In genomic region chr5:36103483-36103882, GRCm38 (mm10) we compare ENCODE assay signal across 25 mouse cellular contexts.
DNase-seq lines count a peak whose midpoint lies in the region; ATAC-seq and TF ChIP-seq lines count a peak whose summit lies in the region.
"Had no signal": no experiment of that assay in that cellular context is flagged by ENCODE, and none has a peak within 500 bp of the region (broad histone marks: within the 10 kb centered on the region; RNA-seq: fewer than 3 reads in every experiment).

No protein-coding gene starts in this region.

- 0 out of 2 replicates have a peak, but pooled peaks have one; percentile 12 for TF ChIP-seq CTCF in forebrain, postnatal 0 days (IDR thresholded peaks at IDR 0.05; ENCODE audit: low read depth)
- peak; percentile 44 for TF ChIP-seq CTCF in liver, embryonic 14.5 days (IDR thresholded peaks at IDR 0.05; ENCODE audit: low read depth)
- peak in 1 of 2 experiments; percentile 25; a peak in 2 of 4 replicates for TF ChIP-seq CTCF in CH12.LX (conservative IDR thresholded peaks at IDR 0.05 in 1 of 2, IDR thresholded peaks at IDR 0.05 in 1 of 2; ENCODE audit: low read depth in 2 of 2, low read length in 2 of 2)

- no peak overlapping the region for H3K9ac ChIP-seq in forebrain, postnatal 0 days
- no peak overlapping the region for H3K9ac ChIP-seq in forebrain, embryonic 11.5 days (ENCODE audit: low read length)
- H3K9ac ChIP-seq in liver, embryonic 14.5 days (replicated peaks) = no peak overlapping the region
- H3K9ac ChIP-seq in CH12.LX (ENCODE audit: insufficient read depth, low read depth) = no peak overlapping the region
- H3K9ac ChIP-seq: embryonic facial prominence, embryonic 15.5 days; heart, embryonic 13.5 days; hindbrain, embryonic 15.5 days; liver, embryonic 13.5 days had no signal

- ATAC-seq in forebrain, postnatal 0 days = no peak
- no peak for ATAC-seq in forebrain, embryonic 11.5 days (replicated peaks; ENCODE audit: low FRiP score)
- ATAC-seq in liver, embryonic 14.5 days (ENCODE audit: insufficient read depth) = no peak
- ATAC-seq: activated CD4-positive, CD25-positive, alpha-beta regulatory T cell, adult 4 months; midbrain, embryonic 16.5 days had no signal

- no peaks in the 10 kb centered on the region for H3K36me3 ChIP-seq in forebrain, postnatal 0 days (ENCODE audit: insufficient read depth)
- H3K36me3 ChIP-seq in forebrain, embryonic 11.5 days (ENCODE audit: control insufficient read depth, insufficient read depth, low read length) = no peaks in the 10 kb centered on the region
- H3K36me3 ChIP-seq in liver, embryonic 14.5 days (replicated peaks; ENCODE audit: control insufficient read depth, insufficient read depth, low read depth) = no peaks in the 10 kb centered on the region
- no peaks in the 10 kb centered on the region for H3K36me3 ChIP-seq in CH12.LX (replicated peaks in 1 of 2; ENCODE audit: control insufficient read depth in 1 of 2, insufficient read depth in 1 of 2, low read length in 1 of 2)
- H3K36me3 ChIP-seq: embryonic facial prominence, embryonic 15.5 days; heart, embryonic 13.5 days; hindbrain, embryonic 15.5 days; liver, embryonic 13.5 days had no signal

- in situ Hi-C loops in CH12.LX (cut with MboI; ENCODE audit: low pct_ligation_motif_present, low pct_unique_long_range_greater_than_20kb, low sequenced_read_pairs) = no loop called here

- H3K4me2 ChIP-seq in forebrain, postnatal 0 days (ENCODE audit: low read depth) = no peak overlapping the region
- H3K4me2 ChIP-seq in forebrain, embryonic 11.5 days (ENCODE audit: low read depth, low read length, severe bottlenecking) = no peak overlapping the region
- H3K4me2 ChIP-seq in liver, embryonic 14.5 days (ENCODE audit: low read depth) = no peak overlapping the region
- no peak overlapping the region for H3K4me2 ChIP-seq in CH12.LX (ENCODE audit: insufficient read depth, low read depth, poor library complexity, severe bottlenecking)
- H3K4me2 ChIP-seq: embryonic facial prominence, embryonic 15.5 days; heart, embryonic 13.5 days; hindbrain, embryonic 15.5 days; liver, embryonic 13.5 days had no signal

- no peaks in the 10 kb centered on the region for H3K79me2 ChIP-seq in CH12.LX (replicated peaks; ENCODE audit: control insufficient read depth, extremely low read depth, insufficient read depth, poor library complexity, severe bottlenecking)

- no peak overlapping the region for H3K4me3 ChIP-seq in forebrain, postnatal 0 days (ENCODE audit: low read depth, low read length)
- no peak overlapping the region for H3K4me3 ChIP-seq in forebrain, embryonic 11.5 days (ENCODE audit: low read depth, low read length)
- H3K4me3 ChIP-seq in liver, embryonic 14.5 days (ENCODE audit: insufficient read depth in 1 of 2, low read depth in 2 of 2, low read length in 2 of 2) = no peak overlapping the region
- no peak overlapping the region for H3K4me3 ChIP-seq in CH12.LX (replicated peaks in 1 of 3; ENCODE audit: low read depth in 2 of 3, low read length in 2 of 3, poor library complexity in 1 of 3)
- H3K4me3 ChIP-seq: embryonic facial prominence, embryonic 15.5 days; heart, embryonic 13.5 days; hindbrain, embryonic 15.5 days; liver, embryonic 13.5 days had no signal

- H3K27me3 ChIP-seq in forebrain, postnatal 0 days (ENCODE audit: insufficient read depth, low read length) = no peaks in the 10 kb centered on the region
- H3K27me3 ChIP-seq in forebrain, embryonic 11.5 days (ENCODE audit: control insufficient read depth, insufficient read depth, low read length) = no peaks in the 10 kb centered on the region
- no peaks in the 10 kb centered on the region for H3K27me3 ChIP-seq in liver, embryonic 14.5 days (ENCODE audit: control insufficient read depth, insufficient read depth, low read length)
- H3K27me3 ChIP-seq in CH12.LX (replicated peaks) = peaks cover 17% of the 10 kb centered on the region
- H3K27me3 ChIP-seq: embryonic facial prominence, embryonic 15.5 days; heart, embryonic 13.5 days; hindbrain, embryonic 15.5 days; liver, embryonic 13.5 days had no signal

- no peaks in the 10 kb centered on the region for H3K9me3 ChIP-seq in forebrain, postnatal 0 days (ENCODE audit: low read length)
- H3K9me3 ChIP-seq in forebrain, embryonic 11.5 days (ENCODE audit: control insufficient read depth, low read length) = no peaks in the 10 kb centered on the region
- no peaks in the 10 kb centered on the region for H3K9me3 ChIP-seq in liver, embryonic 14.5 days (ENCODE audit: control insufficient read depth, low read length)
- H3K9me3 ChIP-seq in CH12.LX (replicated peaks; ENCODE audit: low read length) = peaks cover 6% of the 10 kb centered on the region
- H3K9me3 ChIP-seq: embryonic facial prominence, embryonic 15.5 days; hindbrain, embryonic 15.5 days; liver, embryonic 13.5 days had no signal

- dilution Hi-C loops in CH12.LX (cut with MboI; ENCODE audit: extremely low pct_ligation_motif_present, extremely low pct_unique_long_range_greater_than_20kb, low sequenced_read_pairs) = no loop called here

- TF ChIP-seq EP300 in liver, embryonic 14.5 days (IDR thresholded peaks at IDR 0.05; ENCODE audit: low read depth) = no peak
- no peak for TF ChIP-seq EP300 in CH12.LX (IDR thresholded peaks at IDR 0.05; ENCODE audit: low read length)

- no peak overlapping the region for H3K27ac ChIP-seq in forebrain, postnatal 0 days (ENCODE audit: low read depth, low read length)
- H3K27ac ChIP-seq in forebrain, embryonic 11.5 days (ENCODE audit: low read depth, low read length) = no peak overlapping the region
- no peak overlapping the region for H3K27ac ChIP-seq in liver, embryonic 14.5 days
- no peak overlapping the region for H3K27ac ChIP-seq in CH12.LX (ENCODE audit: insufficient read depth, low read depth)
- H3K27ac ChIP-seq: embryonic facial prominence, embryonic 15.5 days; heart, embryonic 13.5 days; hindbrain, embryonic 15.5 days; kidney, postnatal 0 days; liver, embryonic 13.5 days had no signal

- peak; percentile 3 for TF ChIP-seq RAD21 in CH12.LX (IDR thresholded peaks at IDR 0.05; ENCODE audit: low read depth, low read length)

- DNase-seq in forebrain, postnatal 0 days = no peak
- no peak for DNase-seq in forebrain, embryonic 11.5 days (ENCODE audit: low spot score)
- DNase-seq in liver, embryonic 14.5 days (ENCODE audit: low read depth in 3 of 3, low spot score in 3 of 3) = no peak
- DNase-seq in liver = no peak
- no peak for DNase-seq in CH12.LX (ENCODE audit: extremely low read depth)
- peak; percentile 43 for DNase-seq in ZHBTc4 (ENCODE audit: low read depth, low spot score)
- no peak for DNase-seq in urinary bladder, postnatal 14 days (ENCODE audit: low spot score)
- DNase-seq in right cerebral cortex, postnatal 36 days (ENCODE audit: low spot score in 2 of 2) = no peak
- DNase-seq: adrenal gland, postnatal 10 days; B cell, adult 2 months; cerebellum, adult 18-20 months; cerebellum, postnatal 36 days; heart, adult 11 months; heart, postnatal 36 days; kidney, adult 11 months; liver, embryonic 13.5 days; lung, postnatal 14 days; right cerebral cortex, postnatal 14 days; thymus, adult 18-20 months had no signal

- H3K4me1 ChIP-seq in forebrain, postnatal 0 days (ENCODE audit: insufficient read depth) = no peaks in the 10 kb centered on the region
- no peaks in the 10 kb centered on the region for H3K4me1 ChIP-seq in forebrain, embryonic 11.5 days (replicated peaks; ENCODE audit: control insufficient read depth, insufficient read depth, low read length)
- no peaks in the 10 kb centered on the region for H3K4me1 ChIP-seq in liver, embryonic 14.5 days (replicated peaks; ENCODE audit: control insufficient read depth in 2 of 2, insufficient read depth in 2 of 2, low read length in 1 of 2)
- peaks cover 2 to 16% of the 10 kb centered on the region in 2 experiments; a peak in 2 of 4 replicates for H3K4me1 ChIP-seq in CH12.LX (ENCODE audit: control insufficient read depth in 1 of 2, insufficient read depth in 2 of 2)
- H3K4me1 ChIP-seq: liver, embryonic 13.5 days had no signal

- TF ChIP-seq POLR2A in CH12.LX (IDR thresholded peaks at IDR 0.05; ENCODE audit: low read depth, low read length) = no peak

- WGBS in forebrain, postnatal 0 days = 86% methylated on average over 2 of the region's 2 CpGs
- 82% methylated on average over 2 of the region's 2 CpGs for WGBS in forebrain, embryonic 11.5 days
- 69% methylated on average over 2 of the region's 2 CpGs for WGBS in liver, embryonic 14.5 days (ENCODE audit: insufficient replicate concordance)

TF ChIP-seq in CH12.LX, 34 proteins besides CTCF, POLR2A, EP300 and RAD21:
- TF ChIP-seq SMC3 (IDR thresholded peaks at IDR 0.05; ENCODE audit: low read depth, low read length) (peak; percentile 20; the same call in 1 of the 2 replicates), MEF2A (IDR thresholded peaks at IDR 0.05; ENCODE audit: borderline replicate concordance, low read depth, low read length) (no peak)
TF ChIP-seq in CH12.LX: peak in this region for 1.
